Mouse (Mus musculus) MEL (cell line): ENCODE data around the gene Tbc1d2. TPM values are rescaled to one million over a fixed set of nuclear protein-coding genes. Genes with fewer than 3 reads are reported as not detected.

Experiments used
- DNase-seq: peaks from one replicate; pipeline ENCODE4 v3.0.0; 2011; ENCODE audit warnings: low read depth, low spot score
- H3K27ac ChIP-seq: 2 replicates; pipeline ENCODE4 v1.5.1; 2012; ENCODE audit warnings: low read depth, mild to moderate bottlenecking, control low read depth, low read length, moderate library complexity; ENCODE audit not compliant: control insufficient read depth
- H3K27me3 ChIP-seq, 2 experiments: fragments of 150-350 bp in 1 of 2; sonication (generic) in 1 of 2; 2 replicates each; pipeline ENCODE4 v1.6.1; 2012; ENCODE audit warnings: low read length in 2 of 2, mild to moderate bottlenecking in 2 of 2, improper control_type of control experiment in 1 of 2, moderate library complexity in 1 of 2; ENCODE audit not compliant: insufficient read depth in 2 of 2, control insufficient read depth in 1 of 2
- H3K36me3 ChIP-seq, 2 experiments: 2 replicates each; pipeline ENCODE4 v1.6.1; 2012 to 2014; ENCODE audit warnings: low read length in 2 of 2, improper control_type of control experiment in 1 of 2, inconsistent platforms in 1 of 2, mild to moderate bottlenecking in 1 of 2; ENCODE audit not compliant: insufficient read depth in 2 of 2, control insufficient read depth in 1 of 2
- H3K4me1 ChIP-seq, 2 experiments: fragments of 150-350 bp in 1 of 2; sonication (generic) in 1 of 2; 2 replicates each; pipeline ENCODE4 v1.6.1; 2012; ENCODE audit warnings: low read length in 2 of 2, improper control_type of control experiment in 1 of 2, mild to moderate bottlenecking in 1 of 2; ENCODE audit not compliant: insufficient read depth in 2 of 2, control insufficient read depth in 1 of 2
- H3K4me3 ChIP-seq, 2 experiments: fragments of 150-350 bp in 1 of 2; sonication (generic) in 1 of 2; 2 replicates each; pipeline ENCODE4 v1.5.1; 2012; ENCODE audit warnings: low read depth in 2 of 2, low read length in 2 of 2, mild to moderate bottlenecking in 2 of 2, moderate library complexity in 2 of 2, control low read depth in 1 of 2, improper control_type of control experiment in 1 of 2; ENCODE audit not compliant: control insufficient read depth in 1 of 2, insufficient read depth in 1 of 2
- H3K79me2 ChIP-seq: 2 replicates; pipeline ENCODE4 v1.6.1; 2012; ENCODE audit warnings: mild to moderate bottlenecking, low read length, moderate library complexity; ENCODE audit not compliant: control insufficient read depth, poor library complexity, insufficient read depth
- H3K9ac ChIP-seq: 2 replicates; pipeline ENCODE4 v1.6.1; 2012; ENCODE audit warnings: low read depth, mild to moderate bottlenecking, control low read depth, low read length, moderate library complexity; ENCODE audit not compliant: control insufficient read depth, poor library complexity, severe bottlenecking
- H3K9me3 ChIP-seq: fragments of 150-350 bp; sonication (generic); replicated peaks from 2 replicates; pipeline ENCODE4 v1.6.1; 2012; ENCODE audit warnings: mild to moderate bottlenecking, low read length, improper control_type of control experiment, moderate library complexity; ENCODE audit not compliant: insufficient read depth
- BHLHE40 ChIP-seq: IDR thresholded peaks from 2 replicates; pipeline ENCODE4 v1.6.1; 2012; ENCODE audit warnings: low read depth, mild to moderate bottlenecking, inconsistent platforms, low read length, improper control_type of control experiment, borderline replicate concordance
- E2F4 ChIP-seq: IDR thresholded peaks from 2 replicates; pipeline ENCODE4 v1.6.1; 2011; ENCODE audit warnings: low read depth, low read length, improper control_type of control experiment, borderline replicate concordance
- ELF1 ChIP-seq: IDR thresholded peaks from 2 replicates; pipeline ENCODE4 v1.6.1; 2014; ENCODE audit warnings: low read depth, mild to moderate bottlenecking, inconsistent platforms, low read length, improper control_type of control experiment, moderate library complexity
- EP300 ChIP-seq, 2 experiments: IDR thresholded peaks; 2 replicates each; pipeline ENCODE4 v1.6.1; 2011; ENCODE audit warnings: improper control_type of control experiment in 2 of 2, low read length in 2 of 2, low read depth in 1 of 2, mild to moderate bottlenecking in 1 of 2
- ETS1 ChIP-seq: IDR thresholded peaks from 2 replicates; pipeline ENCODE4 v1.6.1; 2012; ENCODE audit warnings: low read depth, mild to moderate bottlenecking, inconsistent platforms, low read length, improper control_type of control experiment, moderate library complexity
- GABPA ChIP-seq: IDR thresholded peaks from 2 replicates; pipeline ENCODE4 v1.6.1; 2012; ENCODE audit warnings: low read depth, mild to moderate bottlenecking, inconsistent platforms, low read length, improper control_type of control experiment, moderate library complexity
- KAT2A ChIP-seq: conservative IDR thresholded peaks from 2 replicates; pipeline ENCODE4 v1.6.1; 2012; ENCODE audit warnings: low read depth, low read length, improper control_type of control experiment, inconsistent platforms
- MAFK ChIP-seq: IDR thresholded peaks from 2 replicates; pipeline ENCODE4 v1.6.1; 2011; ENCODE audit warnings: low read depth, mild to moderate bottlenecking, low read length, improper control_type of control experiment, borderline replicate concordance
- MXI1 ChIP-seq: IDR thresholded peaks from 2 replicates; pipeline ENCODE4 v1.6.1; 2011; ENCODE audit warnings: mild to moderate bottlenecking, low read depth, low read length, improper control_type of control experiment
- MYC ChIP-seq: IDR thresholded peaks from 2 replicates; pipeline ENCODE4 v1.6.1; 2011; ENCODE audit warnings: low read depth, mild to moderate bottlenecking, low read length, improper control_type of control experiment, moderate library complexity
- NELFE ChIP-seq: IDR thresholded peaks from 2 replicates; pipeline ENCODE4 v1.6.1; 2011; ENCODE audit warnings: low read depth, low read length, improper control_type of control experiment
- POLR2AphosphoS2 ChIP-seq: IDR thresholded peaks from 2 replicates; pipeline ENCODE4 v1.6.1; 2011; ENCODE audit warnings: low read length, improper control_type of control experiment
- SMC3 ChIP-seq: IDR thresholded peaks from 2 replicates; pipeline ENCODE4 v1.6.1; 2011; ENCODE audit warnings: low read depth, low read length, improper control_type of control experiment
- USF1 ChIP-seq: IDR thresholded peaks from 2 replicates; pipeline ENCODE4 v1.6.1; 2014; ENCODE audit warnings: low read depth, mild to moderate bottlenecking, inconsistent platforms, low read length, improper control_type of control experiment, moderate library complexity
- ZNF384 ChIP-seq: IDR thresholded peaks from 2 replicates; pipeline ENCODE4 v1.6.1; 2012; ENCODE audit warnings: low read depth, mild to moderate bottlenecking, inconsistent platforms, low read length, improper control_type of control experiment
- polyA plus RNA-seq, 2 experiments: library from polyadenylated mRNA; stranded (reverse) in 1 of 2; unstranded in 1 of 2; fragments of >175 nt in 1 of 2; fragments of >200 nt in 1 of 2; gene quantifications; 2 replicates each; pipeline versions ENCODE4 v1.2.1 to v1.2.4; 2012; ENCODE audit warnings: low replicate concordance in 2 of 2, low read depth in 1 of 2; ENCODE audit not compliant: insufficient read length in 2 of 2, insufficient read depth in 1 of 2, missing spikeins in 1 of 2
- total RNA-seq: library from RNA; depleted of rRNA; stranded (reverse); fragments of 300-350 nt; gene quantifications from 2 replicates; pipeline ENCODE4 v1.2.3, GENCODE M21; 2012; rRNA removed

Gene Tbc1d2
- total and polyA plus RNA-seq, 3 experiments = 0.19 to 0.36 TPM; not detected in 1

DNA sequence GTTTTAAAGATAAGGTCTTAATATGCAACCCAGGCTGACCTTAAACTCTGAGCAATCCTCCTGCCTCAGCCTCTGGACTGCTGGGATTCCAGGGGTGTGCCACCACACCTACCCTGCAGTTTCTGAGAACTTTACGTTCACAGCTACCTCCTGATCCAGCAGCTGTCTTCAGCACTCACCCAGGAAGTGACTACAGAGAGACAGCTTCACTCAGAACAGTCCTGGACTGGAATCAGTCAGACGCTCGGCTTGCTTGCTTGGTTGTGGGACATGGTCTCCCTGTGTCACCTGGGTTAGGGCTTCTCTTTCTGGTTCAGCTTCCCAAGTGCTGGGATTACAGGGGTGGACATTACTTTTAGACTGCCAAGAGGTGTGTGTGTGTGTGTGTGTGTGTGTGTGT is 93.1 kb downstream of the Tbc1d2 start:
- H3K9me3 ChIP-seq = no peaks in the 10 kb centered on the region
- peaks cover 23 to 45% of the 10 kb centered on the region in 2 experiments for H3K4me1 ChIP-seq
- H3K36me3 ChIP-seq = peaks cover 0 to 23% of the 10 kb centered on the region in 2 experiments; a peak in 2 of 4 replicates
- no peak for TF ChIP-seq ELF1
- TF ChIP-seq GABPA = no peak
- no peak for TF ChIP-seq E2F4
- no peak for TF ChIP-seq MXI1
- TF ChIP-seq MYC = no peak
- TF ChIP-seq SMC3 = no peak
- TF ChIP-seq ETS1 = no peak
- no peak for TF ChIP-seq ZNF384
- no peak for TF ChIP-seq NELFE
- no peak for TF ChIP-seq POLR2AphosphoS2
- no peak for TF ChIP-seq MAFK
- DNase-seq = no peak
- H3K9ac ChIP-seq = no peak overlapping the region
- no peaks in the 10 kb centered on the region for H3K27me3 ChIP-seq
- H3K27ac ChIP-seq = no peak overlapping the region
- no peaks in the 10 kb centered on the region for H3K79me2 ChIP-seq
- no peak overlapping the region for H3K4me3 ChIP-seq

DNA sequence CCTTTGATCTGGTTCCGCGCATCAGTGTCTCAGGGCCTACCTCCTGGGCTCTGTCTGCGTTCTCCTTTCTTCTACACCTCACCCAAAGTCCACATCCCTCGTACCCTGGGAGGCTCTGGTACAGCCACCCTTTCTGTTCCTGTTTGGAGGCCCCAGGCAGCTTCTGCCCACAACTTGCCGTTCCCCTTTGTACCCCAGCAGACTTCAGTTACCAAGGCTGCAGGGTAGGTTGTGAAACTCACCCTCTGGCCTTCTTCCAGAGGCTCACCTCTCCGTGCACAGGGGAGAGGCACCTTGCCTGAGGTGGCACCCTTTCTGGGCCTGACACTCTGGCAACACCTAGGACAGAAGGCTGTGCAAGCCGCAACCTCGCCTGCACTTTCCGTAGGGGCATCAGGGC is 94.2 kb downstream of the Tbc1d2 start:
- Histone ChIP-seq H3K9ac (no peak overlapping the region), H3K4me3 (no peak overlapping the region), H3K27me3 (no peaks in the 10 kb centered on the region), H3K79me2 (no peaks in the 10 kb centered on the region)
- no peak for DNase-seq
- no peak for TF ChIP-seq KAT2A
- TF ChIP-seq USF1 = no peak
- no peak for TF ChIP-seq EP300 (IDR thresholded peaks at IDR 0.05; ENCODE audit: low read depth in 1 of 2, low read length in 2 of 2)
- TF ChIP-seq E2F4 = no peak
- no peak for TF ChIP-seq BHLHE40
- TF ChIP-seq, all 39 proteins: peak for 0
- Histone ChIP-seq H3K27ac (no peak overlapping the region), H3K36me3 (peaks cover 0 to 19% of the 10 kb centered on the region in 2 experiments; a peak in 2 of 4 replicates), H3K4me1 (peaks cover 20 to 43% of the 10 kb centered on the region in 2 experiments), H3K9me3 (no peaks in the 10 kb centered on the region)

Other genes with a start within 250 kb of the Tbc1d2 start
- 7.4 and 11.8 TPM in 2 replicates for gene Hemgn, start 236.7 kb downstream of the Tbc1d2 start, total RNA-seq
- 10 to 100 TPM in 1 of 2 experiments, not detected in 1; 19.9 TPM for gene Hemgn, start 236.7 kb downstream of the Tbc1d2 start, polyA plus RNA-seq
- 41.1 and 53.7 TPM in 2 replicates for gene Anp32b, start 199.3 kb downstream of the Tbc1d2 start, total RNA-seq
- 100 to 1,000 TPM in 1 of 2 experiments, not detected in 1; 547 TPM for gene Anp32b, start 199.3 kb downstream of the Tbc1d2 start, polyA plus RNA-seq
- gene Nans, start 161.0 kb downstream of the Tbc1d2 start, total RNA-seq = 124 and 136 TPM in 2 replicates
- 100 to 1,000 TPM; 182 to 246 TPM for gene Nans, start 161.0 kb downstream of the Tbc1d2 start, polyA plus RNA-seq
- 0.82 and 1.1 TPM in 2 replicates for gene Trim14, start 114.1 kb downstream of the Tbc1d2 start, total RNA-seq
- gene Trim14, start 114.1 kb downstream of the Tbc1d2 start, polyA plus RNA-seq = 1 to 10 TPM in 1 of 2 experiments, not detected in 1; 5.1 TPM
- 0.35 and 1.2 TPM in 2 replicates for gene Coro2a, start 48.0 kb downstream of the Tbc1d2 start, total RNA-seq
- 1 to 10 TPM in 1 of 2 experiments, not detected in 1; 6.8 TPM for gene Coro2a, start 48.0 kb downstream of the Tbc1d2 start, polyA plus RNA-seq